Mouse (Mus musculus): ENCODE data around the gene Ppp1r35.

DNA sequence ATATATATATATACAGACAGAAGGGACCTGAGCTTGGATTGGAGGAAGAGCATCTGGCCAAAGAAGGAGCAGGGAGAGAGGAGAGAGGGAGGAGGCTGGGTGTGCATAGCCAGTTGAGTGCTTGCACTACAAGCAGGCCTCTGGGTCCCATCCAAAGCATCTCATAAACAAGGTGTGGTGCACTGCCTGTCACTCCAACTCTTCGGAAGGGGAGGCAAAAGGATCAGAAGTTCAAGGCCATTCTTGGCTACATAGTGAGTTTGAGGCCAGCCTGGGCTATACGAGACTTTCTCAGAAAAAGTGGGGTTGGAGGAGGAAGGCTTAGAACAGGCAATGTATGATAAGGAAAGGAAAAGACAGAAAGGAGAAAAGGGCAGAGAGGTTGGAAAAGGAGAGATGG lies 47.3 kb downstream of the Ppp1r35 start:
- TF ChIP-seq CTCF (IDR thresholded peaks at IDR 0.05; ENCODE audit: borderline replicate concordance, extremely low read depth, insufficient read depth, insufficient read length) (no peak), POLR2A (IDR thresholded peaks at IDR 0.05; ENCODE audit: borderline replicate concordance, extremely low read depth, insufficient read depth, insufficient read length, poor library complexity, severe bottlenecking) (no peak)
